Mouse (Mus musculus) midbrain, embryonic 10.5 days (tissue): ENCODE data around the gene Bpifb2. TPM values are rescaled to one million over a fixed set of nuclear protein-coding genes. Genes with fewer than 3 reads are reported as not detected.
A peak's percentile ranks its signal among the peaks of the same experiment; 100 is the strongest.
"Not testable (repeated sequence)": the region's sequence is repeated elsewhere in the genome, so short reads cannot be mapped to it uniquely, and the experiment has no call there.

ENCODE experiments used
- DNase-seq: peaks from one replicate; pipeline ENCODE4 v3.0.0-alpha.2; 2017; ENCODE audit warnings: low spot score
- H3K27ac ChIP-seq: fragments of 300-500 bp; sonication (generic); replicated peaks from 2 replicates; pipeline ENCODE4 v1.5.1; 2016; ENCODE audit warnings: mild to moderate bottlenecking
- H3K27me3 ChIP-seq: fragments of 300-500 bp; sonication (generic); 2 replicates; pipeline ENCODE4 v1.6.1; 2016; ENCODE audit warnings: low read depth, mild to moderate bottlenecking; ENCODE audit not compliant: poor library complexity, severe bottlenecking
- H3K36me3 ChIP-seq: fragments of 300-500 bp; sonication (generic); 2 replicates; pipeline ENCODE4 v1.6.1; 2016; ENCODE audit warnings: mild to moderate bottlenecking, moderate library complexity
- H3K4me1 ChIP-seq: fragments of 300-500 bp; sonication (generic); 2 replicates; pipeline ENCODE4 v1.6.1; 2016
- H3K4me3 ChIP-seq: fragments of 300-500 bp; sonication (generic); 2 replicates; pipeline ENCODE4 v1.5.1; 2016; ENCODE audit warnings: mild to moderate bottlenecking, moderate library complexity
- H3K9me3 ChIP-seq: fragments of 300-500 bp; sonication (generic); replicated peaks from 2 replicates; pipeline ENCODE4 v1.6.1; 2016; ENCODE audit warnings: mild to moderate bottlenecking
- WGBS: fragments of 180-500 bp; shearing (Covaris S2); methylation state at CpG from one replicate; pipeline ENCODE4 v1.1.7; 2016; 5-methylcytosine and 5-hydroxymethylcytosine counted together
- polyA plus RNA-seq: library from polyadenylated mRNA; unstranded; fragments of >200 nt; fragmentation: Nextera tagmentation; extraction: Ambion mirVana; gene quantifications from 2 replicates; pipeline ENCODE4 v1.2.1, GENCODE M21; 2016

The Bpifb2 gene
- polyA plus RNA-seq: not detected in 2 replicates

DNA sequence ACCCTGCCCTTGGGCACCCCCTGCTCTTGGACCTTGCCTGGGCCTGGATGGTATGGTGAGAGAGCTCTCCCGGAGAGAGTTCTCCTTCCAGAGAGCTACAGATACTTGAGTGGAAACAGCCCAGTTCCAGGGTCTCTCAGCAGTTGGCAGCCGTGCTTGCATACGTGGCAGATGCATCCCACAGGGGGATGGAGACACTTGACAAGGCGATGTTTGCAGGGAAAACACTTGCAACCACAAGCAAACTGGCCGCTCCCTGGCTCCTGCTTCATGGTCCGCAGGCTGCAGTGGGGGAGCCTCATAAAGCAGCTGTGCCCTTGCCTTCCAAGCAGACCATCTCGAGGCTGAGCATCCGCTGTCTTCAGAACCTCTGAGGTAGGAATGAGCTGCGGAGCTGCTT lies at the start of gene Bpifb2:
TSS of gene Bpifb2 (plus strand) at position 301 of the 400 bp plus-strand sequence.
- Histone ChIP-seq H3K4me1 (no peaks in the 10 kb centered on the region), H3K27ac (no peak within 1 kb of the TSS)
- whole genome bisulfite sequencing: 78% methylated on average over 9 of the region's 9 CpGs

DNA sequence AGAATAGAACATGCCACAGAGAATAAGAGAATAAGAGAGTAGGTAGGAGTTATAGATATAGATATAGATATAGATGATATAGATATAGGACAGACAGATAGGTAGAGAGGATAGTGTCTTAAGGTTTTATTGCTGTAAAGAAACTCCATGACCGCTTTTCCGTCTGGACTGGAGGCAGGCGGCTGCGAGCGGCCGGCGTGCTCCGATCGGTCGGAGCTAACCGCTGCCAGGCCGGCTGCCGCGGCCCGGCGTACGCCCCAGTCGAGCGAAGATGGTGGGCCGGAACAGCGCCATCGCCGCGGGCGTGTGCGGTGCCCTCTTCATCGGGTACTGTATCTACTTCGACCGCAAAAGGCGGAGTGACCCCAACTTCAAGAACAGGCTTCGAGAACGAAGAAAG lies 48.9 kb upstream of the Bpifb2 start:
- not testable (repeated sequence) for H3K4me3 ChIP-seq, DNase-seq, H3K4me1 ChIP-seq, H3K27me3 ChIP-seq, H3K27ac ChIP-seq, H3K9me3 ChIP-seq, H3K36me3 ChIP-seq
- 75% methylated on average over 32 of the region's 32 CpGs for WGBS

More for the DNA sequence above, at the start of gene Bpifb2:
- DNase-seq: no peak
- Histone ChIP-seq H3K36me3 (no peaks in the 10 kb centered on the region), H3K27me3 (no peaks in the 10 kb centered on the region), H3K9me3 (no peaks in the 10 kb centered on the region), H3K4me3 (no peak within 1 kb of the TSS)

DNA sequence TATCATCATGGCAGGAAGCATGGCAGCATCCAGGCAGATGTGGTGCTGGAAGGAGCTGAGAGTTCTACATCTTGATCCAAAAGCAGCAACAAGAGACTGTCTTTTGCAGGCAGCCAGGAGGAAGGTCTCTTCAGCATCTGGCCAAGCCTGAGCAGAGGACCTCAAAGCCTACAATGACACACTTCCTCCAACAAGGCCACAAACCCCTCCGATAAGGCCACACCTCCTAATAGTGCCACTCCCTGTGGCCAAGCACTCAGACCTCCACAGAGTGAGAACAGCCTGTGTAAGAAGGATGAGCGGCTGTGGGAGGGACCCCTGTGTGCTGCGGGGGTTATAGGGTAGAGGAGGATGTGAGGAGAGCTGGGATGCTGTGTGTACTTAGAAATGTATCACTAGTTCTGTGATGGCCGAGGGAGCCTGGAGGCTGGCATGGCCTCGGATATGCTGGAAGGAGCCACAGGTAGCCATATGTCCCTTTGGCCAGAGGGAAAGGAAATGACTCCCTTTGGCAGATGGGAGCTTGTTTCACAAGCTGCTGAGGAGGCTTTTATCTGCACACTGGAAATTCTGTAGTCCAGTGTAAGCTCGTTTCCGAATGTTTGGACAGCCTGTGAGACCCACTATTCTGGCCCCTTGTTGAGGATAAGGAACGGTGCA lies 47.5 kb upstream of the Bpifb2 start:
- WGBS: 86% methylated on average over 8 of the region's 8 CpGs

DNA sequence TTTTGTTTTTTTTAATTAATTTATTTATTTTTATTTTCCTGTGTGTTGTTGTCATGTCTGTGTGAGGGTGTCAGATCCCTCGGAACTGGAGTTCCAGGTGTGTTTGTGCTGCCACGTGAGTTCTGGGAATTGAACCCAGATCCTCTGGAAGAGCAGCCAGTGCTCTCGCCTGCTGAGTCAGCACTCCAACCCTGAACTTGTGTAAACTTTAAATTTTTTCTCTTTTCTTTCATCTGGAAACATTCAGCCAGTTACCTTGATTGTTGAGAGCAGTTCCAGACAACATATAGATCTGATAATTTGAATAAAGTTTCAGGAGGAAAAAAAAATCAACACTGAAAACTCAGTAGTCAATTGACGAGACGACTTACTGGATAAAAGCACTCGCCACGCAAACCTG lies 46.1 kb upstream of the Bpifb2 start:
- Histone ChIP-seq H3K4me3 (no peak overlapping the region), H3K9me3 (no peaks in the 10 kb centered on the region), H3K36me3 (no peaks in the 10 kb centered on the region), H3K27me3 (no peaks in the 10 kb centered on the region), H3K4me1 (peaks cover 12% of the 10 kb centered on the region), H3K27ac (no peak overlapping the region)
- no peak for DNase-seq
- WGBS: 87% methylated on average over 7 of the region's 7 CpGs

More for the DNA sequence above, 47.5 kb upstream of the Bpifb2 start:
- H3K4me3 ChIP-seq: no peak overlapping the region
- H3K4me1 ChIP-seq: peaks cover 6% of the 10 kb centered on the region
- no peaks in the 10 kb centered on the region for H3K36me3 ChIP-seq
- H3K9me3 ChIP-seq: no peaks in the 10 kb centered on the region
- H3K27me3 ChIP-seq: no peaks in the 10 kb centered on the region
- DNase-seq: no peak
- no peak overlapping the region for H3K27ac ChIP-seq

DNA sequence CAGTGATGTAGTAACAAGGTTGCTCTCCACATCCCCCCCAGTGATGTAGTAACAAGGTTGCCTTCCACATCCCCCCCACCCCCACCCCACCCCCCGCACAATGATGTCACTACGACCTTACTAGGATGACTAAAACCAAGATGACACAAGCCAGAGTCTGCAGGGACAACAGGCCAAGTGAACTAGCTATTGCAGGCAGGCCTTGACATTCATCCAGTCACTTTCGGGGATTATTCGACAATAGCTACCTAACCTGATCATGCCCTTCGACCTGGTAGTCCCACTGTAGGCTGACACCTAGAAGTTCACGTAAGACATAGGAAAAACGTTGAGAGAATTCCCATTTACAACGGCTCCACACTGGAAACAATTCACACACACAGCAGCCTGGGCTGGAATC lies 41.6 kb upstream of the Bpifb2 start:
- no peaks in the 10 kb centered on the region for H3K27me3 ChIP-seq

DNA sequence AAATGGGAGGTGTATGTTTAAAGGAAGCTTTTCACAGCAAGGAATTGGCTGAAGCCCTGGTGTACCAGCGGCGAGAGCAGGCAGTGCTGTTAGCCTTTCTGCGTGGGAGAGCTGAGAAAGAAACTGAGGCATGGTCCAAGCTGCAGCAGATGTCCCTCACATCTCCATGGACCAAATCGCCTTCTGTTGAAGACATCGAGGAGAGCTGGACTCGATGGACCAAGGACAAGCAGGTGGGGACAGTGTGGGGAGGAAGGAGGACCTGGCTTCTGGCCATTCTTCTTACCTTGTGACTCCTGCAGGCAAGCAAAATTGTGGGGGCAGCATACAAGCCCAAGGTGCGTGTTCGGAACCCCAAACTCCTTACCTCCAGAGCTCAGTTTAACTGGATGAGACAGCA lies 32.0 kb upstream of the Bpifb2 start:
- Histone ChIP-seq H3K4me3 (no peak overlapping the region), H3K4me1 (no peaks in the 10 kb centered on the region), H3K27ac (no peak overlapping the region), H3K9me3 (no peaks in the 10 kb centered on the region), H3K36me3 (no peaks in the 10 kb centered on the region), H3K27me3 (no peaks in the 10 kb centered on the region)
- 84% methylated on average over 8 of the region's 8 CpGs for WGBS
- no peak for DNase-seq

More for the DNA sequence above, 41.6 kb upstream of the Bpifb2 start:
- Histone ChIP-seq H3K36me3 (no peaks in the 10 kb centered on the region), H3K27ac (no peak overlapping the region), H3K9me3 (no peaks in the 10 kb centered on the region), H3K4me1 (peaks cover 12% of the 10 kb centered on the region), H3K4me3 (no peak overlapping the region)
- DNase-seq: no peak
- WGBS: 91% methylated on average over 8 of the region's 8 CpGs

DNA sequence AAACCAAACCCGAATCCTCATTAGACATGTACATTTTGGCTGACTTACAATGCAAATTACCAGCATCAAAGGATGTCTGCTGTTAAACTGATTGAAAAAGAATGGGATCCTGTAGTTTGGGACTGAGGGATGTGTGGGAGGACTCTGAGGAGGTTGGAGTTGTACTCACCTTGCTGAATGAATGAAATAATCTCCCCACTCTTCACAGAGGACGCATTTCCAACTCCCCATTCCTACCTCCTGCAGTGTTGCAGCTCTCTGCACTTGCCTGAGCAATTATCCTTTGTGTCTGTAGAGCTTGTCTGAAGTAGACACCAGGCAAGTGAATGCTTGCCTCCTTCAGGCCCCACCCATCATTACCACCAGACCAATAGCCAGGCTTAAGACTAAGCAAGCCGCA lies 26.5 kb upstream of the Bpifb2 start:
- H3K4me3 ChIP-seq: no peak overlapping the region
- H3K9me3 ChIP-seq: no peaks in the 10 kb centered on the region
- H3K27ac ChIP-seq: no peak overlapping the region
- DNase-seq: no peak
- peaks cover 6% of the 10 kb centered on the region for H3K4me1 ChIP-seq
- no peaks in the 10 kb centered on the region for H3K36me3 ChIP-seq
- 84% methylated on average over 3 of the region's 3 CpGs for WGBS
- H3K27me3 ChIP-seq: no peaks in the 10 kb centered on the region; the same call in 1 of the 2 replicates

DNA sequence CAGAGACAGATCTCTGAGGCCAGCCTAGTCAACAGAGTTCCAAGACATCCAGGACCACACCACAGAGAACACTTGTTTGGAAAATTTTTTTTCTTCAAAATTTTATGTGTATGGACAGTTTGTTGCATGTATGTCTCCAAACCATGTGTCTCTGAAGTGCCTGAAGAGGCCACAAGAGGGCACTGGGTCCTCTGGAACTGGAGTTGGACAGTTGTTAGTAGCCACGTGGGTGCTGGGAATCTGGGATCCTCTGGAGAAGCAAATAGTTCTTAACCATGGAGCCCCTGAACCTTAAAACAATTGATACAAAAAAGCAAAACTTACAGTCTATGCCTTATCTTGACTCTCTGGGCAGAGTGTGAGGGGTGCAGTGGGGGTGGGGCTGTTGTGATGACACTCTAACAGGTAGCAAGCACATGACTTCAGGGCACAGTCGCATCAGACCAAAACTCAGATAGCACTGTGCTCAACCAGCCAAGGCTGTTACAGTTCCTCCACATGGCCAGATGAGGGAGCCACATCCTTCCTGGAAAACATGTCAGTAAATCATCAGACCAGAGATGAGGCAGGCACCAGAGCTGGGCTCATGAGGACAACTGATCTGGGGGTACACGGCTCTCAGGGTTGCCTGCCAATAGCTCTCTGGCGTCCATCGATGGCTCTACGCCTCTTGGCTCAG lies 24.4 kb upstream of the Bpifb2 start:
- Histone ChIP-seq H3K27ac (no peak overlapping the region), H3K4me1 (peaks cover 15% of the 10 kb centered on the region), H3K4me3 (no peak overlapping the region), H3K36me3 (no peaks in the 10 kb centered on the region), H3K27me3 (peaks cover 19% of the 10 kb centered on the region), H3K9me3 (no peaks in the 10 kb centered on the region)
- 80% methylated on average over 6 of the region's 6 CpGs for WGBS
- no peak for DNase-seq

DNA sequence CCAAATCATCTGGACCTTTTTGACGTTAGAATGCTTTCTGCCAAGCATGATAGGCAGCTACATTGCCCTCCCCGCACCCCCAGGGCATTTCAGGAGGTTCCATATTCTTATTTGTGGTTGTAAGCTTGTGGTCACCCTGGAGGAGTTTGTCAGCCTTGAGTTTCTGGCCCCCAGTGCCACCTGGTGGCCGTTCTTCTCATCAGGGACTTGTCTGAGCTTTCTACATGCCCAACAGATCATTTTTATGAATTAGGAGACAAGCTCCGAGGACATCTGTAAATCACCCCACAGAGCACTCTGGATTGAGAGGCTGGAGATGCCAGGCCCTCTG lies 23.9 kb upstream of the Bpifb2 start:
- H3K9me3 ChIP-seq: no peaks in the 10 kb centered on the region
- H3K27ac ChIP-seq: no peak overlapping the region
- peaks cover 24% of the 10 kb centered on the region for H3K27me3 ChIP-seq
- peaks cover 15% of the 10 kb centered on the region for H3K4me1 ChIP-seq
- peak; percentile 37 for DNase-seq
- 60% methylated on average over 4 of the region's 4 CpGs for WGBS
- H3K4me3 ChIP-seq: no peak overlapping the region
- no peaks in the 10 kb centered on the region for H3K36me3 ChIP-seq

DNA sequence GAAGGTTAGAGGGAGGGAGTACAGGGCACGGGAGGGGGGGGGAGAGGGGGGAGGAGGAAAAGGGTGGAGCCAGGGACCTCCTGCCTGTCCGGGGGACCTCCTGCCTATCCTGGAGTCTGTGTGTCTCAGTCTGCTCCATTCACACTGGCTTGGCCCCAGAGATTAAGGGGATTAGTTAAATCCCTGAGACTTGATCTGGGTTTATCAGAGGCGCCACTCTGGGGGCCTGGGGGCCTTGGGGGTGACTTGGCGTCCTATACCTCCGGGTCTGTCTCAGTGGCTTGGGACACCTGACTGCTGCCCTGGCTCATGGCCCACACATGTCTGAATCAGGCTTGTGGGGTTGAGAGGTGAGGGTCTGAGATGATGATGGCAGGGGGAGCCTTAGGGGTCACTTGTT lies 21.3 kb upstream of the Bpifb2 start:
- peak overlapping the region; percentile 52 for H3K27ac ChIP-seq
- whole genome bisulfite sequencing: 2% methylated on average over 5 of the region's 5 CpGs
- DNase-seq: peak; percentile 41
- peaks cover 15% of the 10 kb centered on the region for H3K4me1 ChIP-seq
- peaks cover 3% of the 10 kb centered on the region; the same call in 1 of the 2 replicates for H3K9me3 ChIP-seq
- H3K27me3 ChIP-seq: peaks cover 34% of the 10 kb centered on the region
- no peak overlapping the region for H3K4me3 ChIP-seq
- no peaks in the 10 kb centered on the region for H3K36me3 ChIP-seq

DNA sequence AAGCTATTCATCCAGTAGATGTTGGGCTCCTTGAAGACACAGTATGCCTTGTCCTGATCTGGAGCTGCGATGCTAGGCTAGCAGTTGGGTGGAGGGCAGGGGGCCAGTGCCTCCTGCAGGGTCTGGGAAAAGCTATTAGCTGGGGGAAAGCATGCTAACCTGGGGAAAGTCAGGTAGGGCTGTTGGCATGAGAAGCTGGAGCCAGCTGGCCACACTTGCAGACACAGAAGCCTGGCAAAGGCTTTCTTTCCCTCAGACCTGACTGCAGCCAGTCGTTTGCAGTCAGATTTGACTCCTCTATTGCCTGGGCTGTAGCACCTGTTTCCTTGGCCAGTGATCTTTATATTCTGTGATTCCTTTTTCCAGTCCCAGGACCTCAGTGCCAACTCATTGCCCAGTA lies 15.3 kb upstream of the Bpifb2 start:
- Histone ChIP-seq H3K27ac (no peak overlapping the region), H3K36me3 (no peaks in the 10 kb centered on the region), H3K27me3 (peaks cover 24% of the 10 kb centered on the region), H3K4me1 (no peaks in the 10 kb centered on the region), H3K9me3 (peaks cover 3% of the 10 kb centered on the region; the same call in 1 of the 2 replicates), H3K4me3 (no peak overlapping the region)
- DNase-seq: no peak
- 80% methylated on average over 2 of the region's 2 CpGs for WGBS

DNA sequence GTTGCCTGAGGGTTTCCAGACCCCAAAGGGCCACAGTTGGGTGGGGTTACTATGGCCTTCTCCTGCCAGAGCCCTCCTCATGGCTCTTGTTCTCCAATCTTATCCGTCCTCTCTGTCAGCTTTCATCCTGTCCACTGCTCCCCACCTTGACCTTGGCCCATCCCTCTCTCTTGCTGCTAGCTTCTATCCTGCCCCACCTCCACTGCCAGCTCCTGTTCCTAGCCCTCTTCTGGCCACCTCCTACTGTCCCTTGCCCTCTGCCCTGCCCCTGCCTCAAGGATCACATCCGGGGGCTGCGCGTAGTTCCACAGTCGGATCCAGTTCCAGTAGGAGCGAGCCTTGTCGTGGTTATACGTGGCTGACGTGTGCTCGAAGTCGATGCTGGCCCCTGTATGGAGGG lies 14.5 kb upstream of the Bpifb2 start:
- no peaks in the 10 kb centered on the region for H3K4me1 ChIP-seq
- DNase-seq: no peak
- H3K9me3 ChIP-seq: peaks cover 3% of the 10 kb centered on the region; the same call in 1 of the 2 replicates
- H3K4me3 ChIP-seq: no peak overlapping the region
- no peaks in the 10 kb centered on the region for H3K36me3 ChIP-seq
- peaks cover 16% of the 10 kb centered on the region for H3K27me3 ChIP-seq
- WGBS: 93% methylated on average over 11 of the region's 11 CpGs
- H3K27ac ChIP-seq: no peak overlapping the region

DNA sequence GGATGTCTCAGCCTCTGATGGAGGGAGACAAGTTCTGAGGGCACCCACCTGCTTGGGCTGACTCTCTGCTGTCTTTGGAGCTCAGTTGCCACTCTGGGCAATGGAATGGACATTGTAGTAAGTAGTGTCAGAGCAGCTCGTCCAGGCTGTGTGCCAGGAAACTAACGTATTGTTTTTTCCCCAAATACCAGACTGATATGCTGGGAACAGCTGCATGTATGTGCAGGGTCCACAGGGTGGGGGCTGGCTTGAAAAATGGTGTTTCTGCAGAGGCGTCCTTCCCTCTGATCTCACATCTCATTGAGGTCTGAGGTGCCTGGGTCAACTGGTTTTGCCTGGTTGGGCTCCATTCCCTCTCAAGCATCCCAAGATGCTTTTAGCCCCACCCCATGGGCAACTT lies 14.1 kb upstream of the Bpifb2 start:
- peaks cover 12% of the 10 kb centered on the region; the same call in 1 of the 2 replicates for H3K27me3 ChIP-seq

More for the DNA sequence above, 14.1 kb upstream of the Bpifb2 start:
- Histone ChIP-seq H3K4me3 (no peak overlapping the region), H3K4me1 (no peaks in the 10 kb centered on the region), H3K36me3 (no peaks in the 10 kb centered on the region), H3K9me3 (peaks cover 3% of the 10 kb centered on the region; the same call in 1 of the 2 replicates), H3K27ac (no peak overlapping the region)
- WGBS: 84% methylated on average over 3 of the region's 3 CpGs
- no peak for DNase-seq
